Mouse (Mus musculus): ENCODE data around the gene Psmd12. TPM values are rescaled to one million over a fixed set of nuclear protein-coding genes. Genes with fewer than 3 reads are reported as not detected.

Gene Psmd12
- polyA plus RNA-seq (2014; fragmentation: Nextera tagmentation; extraction: Ambion mirVana): 213 and 218 TPM in 2 replicates

- Histone ChIP-seq H3K36me3 (ENCODE audit: control insufficient read depth, insufficient read depth, low read length) (no peaks in the 10 kb centered on the region), H3K27ac (ENCODE audit: low read depth, low read length) (0 out of 2 replicates have a peak within 1 kb of the TSS, but pooled peaks have one; percentile 32), H3K4me3 (ENCODE audit: low read depth, low read length) (peak within 1 kb of the TSS; percentile 82), H3K4me2 (ENCODE audit: low read depth, low read length, severe bottlenecking) (peak within 1 kb of the TSS; percentile 93), H3K27me3 (ENCODE audit: control insufficient read depth, insufficient read depth, low read length) (no peaks in the 10 kb centered on the region), H3K9me3 (ENCODE audit: control insufficient read depth, low read length) (no peaks in the 10 kb centered on the region), H3K4me1 (replicated peaks; ENCODE audit: control insufficient read depth, insufficient read depth, low read length) (0 out of 2 replicates have a peak, but pooled peaks cover 4% of the 10 kb centered on the region), H3K9ac (ENCODE audit: low read length) (peak within 1 kb of the TSS; percentile 88)
- DNase-seq (ENCODE audit: low spot score): peak; percentile 99
- 0% methylated on average over 51 of the region's 51 CpGs for WGBS
- peak; percentile 98 for ATAC-seq (replicated peaks; ENCODE audit: low FRiP score)
Measured at GRCm38 (mm10) chr11:107479053-107479861, at the start of gene Psmd12. Gene Psmd12, plus strand, starts transcription at chr11:107479484.

DNA sequence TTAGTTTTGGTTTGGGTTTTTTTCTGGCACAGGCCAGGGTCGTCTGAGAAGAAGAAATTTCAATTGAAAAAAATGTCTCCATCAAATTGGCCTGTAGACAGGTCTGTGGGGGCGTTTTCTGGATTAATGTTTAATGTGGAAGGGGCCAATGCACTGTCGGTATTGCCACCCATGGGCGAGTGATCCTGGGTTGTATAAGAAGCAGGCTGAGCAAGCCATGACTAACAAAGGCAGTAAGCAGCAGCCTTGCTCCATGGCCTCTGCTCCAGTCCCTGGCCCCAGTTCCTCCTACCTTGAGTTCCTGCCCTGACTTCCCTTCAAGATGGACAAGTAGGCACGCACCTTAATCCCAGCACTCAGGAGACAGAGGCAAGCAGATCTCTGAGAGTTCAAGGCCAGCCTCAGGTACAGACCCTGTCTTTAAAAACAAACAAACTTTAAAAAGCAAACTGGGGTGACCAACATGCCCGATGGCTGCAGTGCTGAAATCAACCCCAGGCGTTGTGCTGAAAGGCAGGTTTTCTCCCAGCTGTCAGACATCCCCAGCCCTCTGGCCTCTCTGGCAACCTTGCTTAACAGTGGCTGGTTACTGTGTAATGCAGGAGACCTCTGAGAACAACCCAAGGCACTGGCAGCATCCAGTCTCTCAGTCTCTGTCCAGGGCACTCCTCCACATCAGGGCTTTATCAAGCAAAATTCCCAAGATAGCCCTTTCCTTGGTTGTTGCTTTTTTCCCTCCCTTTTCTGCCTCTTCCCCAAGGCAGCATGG lies 47.9 kb upstream of the Psmd12 start:
- H3K4me1 ChIP-seq (replicated peaks; ENCODE audit: control insufficient read depth, insufficient read depth, low read length): peaks cover 2% of the 10 kb centered on the region; the same call in 1 of the 2 replicates
- no peaks in the 10 kb centered on the region for H3K27me3 ChIP-seq (ENCODE audit: control insufficient read depth, insufficient read depth, low read length)
- no peak overlapping the region for H3K4me2 ChIP-seq (ENCODE audit: low read depth, low read length, severe bottlenecking)
- WGBS: 89% methylated on average over 7 of the region's 7 CpGs
- no peak overlapping the region for H3K9ac ChIP-seq (ENCODE audit: low read length)
- no peaks in the 10 kb centered on the region for H3K36me3 ChIP-seq (ENCODE audit: control insufficient read depth, insufficient read depth, low read length)
- H3K4me3 ChIP-seq (ENCODE audit: low read depth, low read length): no peak overlapping the region
- H3K27ac ChIP-seq (ENCODE audit: low read depth, low read length): no peak overlapping the region
- ATAC-seq (replicated peaks; ENCODE audit: low FRiP score) (no peak), DNase-seq (ENCODE audit: low spot score) (no peak)
- H3K9me3 ChIP-seq (ENCODE audit: control insufficient read depth, low read length): no peaks in the 10 kb centered on the region

GRCm38 (mm10) chr11:107435776-107436449 lies 43.4 kb upstream of the Psmd12 start:
- Histone ChIP-seq H3K4me2 (ENCODE audit: low read depth, low read length, severe bottlenecking) (no peak overlapping the region), H3K36me3 (ENCODE audit: control insufficient read depth, insufficient read depth, low read length) (no peaks in the 10 kb centered on the region; the same call in 1 of the 2 replicates), H3K9me3 (ENCODE audit: control insufficient read depth, low read length) (no peaks in the 10 kb centered on the region), H3K9ac (ENCODE audit: low read length) (no peak overlapping the region), H3K27ac (ENCODE audit: low read depth, low read length) (no peak overlapping the region), H3K4me3 (ENCODE audit: low read depth, low read length) (no peak overlapping the region), H3K27me3 (ENCODE audit: control insufficient read depth, insufficient read depth, low read length) (no peaks in the 10 kb centered on the region), H3K4me1 (replicated peaks; ENCODE audit: control insufficient read depth, insufficient read depth, low read length) (peaks cover 2% of the 10 kb centered on the region; the same call in 1 of the 2 replicates)
- DNase-seq (ENCODE audit: low spot score) (no peak), ATAC-seq (replicated peaks; ENCODE audit: low FRiP score) (no peak)
- 95% methylated on average over 6 of the region's 6 CpGs for WGBS

DNA sequence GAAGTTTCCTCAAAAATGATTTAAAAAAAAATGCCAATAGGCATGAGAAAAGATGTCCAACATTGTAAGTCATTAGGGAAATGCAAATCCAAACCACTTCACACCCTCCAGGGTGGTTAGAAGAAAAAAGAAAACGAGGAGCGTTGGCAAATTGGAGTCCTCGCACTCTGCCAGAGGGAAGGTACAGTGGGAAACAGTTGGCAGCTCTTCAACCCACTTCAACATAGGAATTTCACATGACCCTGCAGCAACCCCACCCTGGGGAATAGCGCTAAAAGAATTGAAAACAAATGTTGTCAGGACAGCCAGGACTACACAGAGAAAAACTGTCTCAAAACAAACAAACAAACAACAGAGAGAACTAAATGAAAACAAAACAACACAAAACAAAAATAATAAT lies 41.6 kb upstream of the Psmd12 start:
- no peaks in the 10 kb centered on the region; the same call in 1 of the 2 replicates for H3K4me1 ChIP-seq (replicated peaks; ENCODE audit: control insufficient read depth, insufficient read depth, low read length)
- H3K4me2 ChIP-seq (ENCODE audit: low read depth, low read length, severe bottlenecking): no peak overlapping the region
- no peak overlapping the region for H3K4me3 ChIP-seq (ENCODE audit: low read depth, low read length)
- 87% methylated on average over 4 of the region's 4 CpGs for WGBS
- H3K27me3 ChIP-seq (ENCODE audit: control insufficient read depth, insufficient read depth, low read length): no peaks in the 10 kb centered on the region
- no peak for ATAC-seq (replicated peaks; ENCODE audit: low FRiP score)
- no peak overlapping the region for H3K27ac ChIP-seq (ENCODE audit: low read depth, low read length)
- no peak for DNase-seq (ENCODE audit: low spot score)
- H3K9me3 ChIP-seq (ENCODE audit: control insufficient read depth, low read length): no peaks in the 10 kb centered on the region
- H3K9ac ChIP-seq (ENCODE audit: low read length): no peak overlapping the region
- H3K36me3 ChIP-seq (ENCODE audit: control insufficient read depth, insufficient read depth, low read length): no peaks in the 10 kb centered on the region; the same call in 1 of the 2 replicates

DNA sequence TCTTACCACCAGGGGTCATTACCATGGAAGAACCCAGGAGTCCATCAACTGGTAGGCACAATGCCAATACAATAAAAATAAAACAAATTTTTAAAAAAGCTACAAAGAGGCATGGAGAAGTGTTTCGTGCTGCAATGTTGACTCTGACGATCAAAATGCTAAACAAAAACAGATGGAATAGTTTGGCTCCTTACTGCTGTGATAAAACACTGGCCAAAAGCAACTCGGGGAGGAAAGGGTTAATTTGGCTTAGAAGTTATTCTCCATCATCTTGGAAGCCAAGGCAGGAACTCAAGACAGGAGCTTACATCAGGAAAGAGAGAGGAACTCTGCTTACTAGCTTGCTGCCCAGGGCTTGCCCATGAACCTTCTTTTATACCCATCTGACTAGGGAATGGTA lies 41.1 kb upstream of the Psmd12 start:
- Histone ChIP-seq H3K4me3 (ENCODE audit: low read depth, low read length) (no peak overlapping the region), H3K36me3 (ENCODE audit: control insufficient read depth, insufficient read depth, low read length) (no peaks in the 10 kb centered on the region; the same call in 1 of the 2 replicates), H3K4me1 (replicated peaks; ENCODE audit: control insufficient read depth, insufficient read depth, low read length) (no peaks in the 10 kb centered on the region; the same call in 1 of the 2 replicates), H3K4me2 (ENCODE audit: low read depth, low read length, severe bottlenecking) (no peak overlapping the region), H3K9me3 (ENCODE audit: control insufficient read depth, low read length) (no peaks in the 10 kb centered on the region), H3K27me3 (ENCODE audit: control insufficient read depth, insufficient read depth, low read length) (no peaks in the 10 kb centered on the region), H3K9ac (ENCODE audit: low read length) (no peak overlapping the region), H3K27ac (ENCODE audit: low read depth, low read length) (no peak overlapping the region)
- no peak for ATAC-seq (replicated peaks; ENCODE audit: low FRiP score)
- WGBS: 89% methylated on average over 3 of the region's 3 CpGs
- no peak for DNase-seq (ENCODE audit: low spot score)

DNA sequence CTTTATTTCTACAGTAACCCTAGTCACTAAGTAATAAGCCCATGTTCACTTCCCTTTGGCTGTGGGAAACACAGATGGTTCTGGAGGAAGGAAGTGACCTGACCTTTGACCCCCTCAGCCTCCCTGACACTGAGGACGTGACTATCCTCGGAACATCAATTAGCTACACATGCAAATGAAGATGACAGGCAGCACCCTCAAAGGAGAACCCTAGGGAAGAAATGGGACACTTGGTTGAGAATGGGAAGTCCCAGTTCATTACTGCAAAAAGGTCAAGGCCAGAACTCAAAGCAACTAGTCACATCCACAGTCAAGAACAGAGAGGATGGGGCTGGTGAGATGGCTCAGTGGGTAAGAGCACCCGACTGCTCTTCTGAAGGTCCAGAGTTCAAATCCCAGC lies 38.2 kb upstream of the Psmd12 start:
- H3K27ac ChIP-seq (ENCODE audit: low read depth, low read length): no peak overlapping the region
- 74% methylated on average over 3 of the region's 3 CpGs for WGBS
- no peak overlapping the region for H3K4me2 ChIP-seq (ENCODE audit: low read depth, low read length, severe bottlenecking)
- no peaks in the 10 kb centered on the region for H3K27me3 ChIP-seq (ENCODE audit: control insufficient read depth, insufficient read depth, low read length)
- ATAC-seq (replicated peaks; ENCODE audit: low FRiP score) (no peak), DNase-seq (ENCODE audit: low spot score) (no peak)
- H3K36me3 ChIP-seq (ENCODE audit: control insufficient read depth, insufficient read depth, low read length): no peaks in the 10 kb centered on the region; the same call in 1 of the 2 replicates
- no peaks in the 10 kb centered on the region for H3K9me3 ChIP-seq (ENCODE audit: control insufficient read depth, low read length)
- no peak overlapping the region for H3K9ac ChIP-seq (ENCODE audit: low read length)
- H3K4me1 ChIP-seq (replicated peaks; ENCODE audit: control insufficient read depth, insufficient read depth, low read length): no peaks in the 10 kb centered on the region
- no peak overlapping the region for H3K4me3 ChIP-seq (ENCODE audit: low read depth, low read length)

DNA sequence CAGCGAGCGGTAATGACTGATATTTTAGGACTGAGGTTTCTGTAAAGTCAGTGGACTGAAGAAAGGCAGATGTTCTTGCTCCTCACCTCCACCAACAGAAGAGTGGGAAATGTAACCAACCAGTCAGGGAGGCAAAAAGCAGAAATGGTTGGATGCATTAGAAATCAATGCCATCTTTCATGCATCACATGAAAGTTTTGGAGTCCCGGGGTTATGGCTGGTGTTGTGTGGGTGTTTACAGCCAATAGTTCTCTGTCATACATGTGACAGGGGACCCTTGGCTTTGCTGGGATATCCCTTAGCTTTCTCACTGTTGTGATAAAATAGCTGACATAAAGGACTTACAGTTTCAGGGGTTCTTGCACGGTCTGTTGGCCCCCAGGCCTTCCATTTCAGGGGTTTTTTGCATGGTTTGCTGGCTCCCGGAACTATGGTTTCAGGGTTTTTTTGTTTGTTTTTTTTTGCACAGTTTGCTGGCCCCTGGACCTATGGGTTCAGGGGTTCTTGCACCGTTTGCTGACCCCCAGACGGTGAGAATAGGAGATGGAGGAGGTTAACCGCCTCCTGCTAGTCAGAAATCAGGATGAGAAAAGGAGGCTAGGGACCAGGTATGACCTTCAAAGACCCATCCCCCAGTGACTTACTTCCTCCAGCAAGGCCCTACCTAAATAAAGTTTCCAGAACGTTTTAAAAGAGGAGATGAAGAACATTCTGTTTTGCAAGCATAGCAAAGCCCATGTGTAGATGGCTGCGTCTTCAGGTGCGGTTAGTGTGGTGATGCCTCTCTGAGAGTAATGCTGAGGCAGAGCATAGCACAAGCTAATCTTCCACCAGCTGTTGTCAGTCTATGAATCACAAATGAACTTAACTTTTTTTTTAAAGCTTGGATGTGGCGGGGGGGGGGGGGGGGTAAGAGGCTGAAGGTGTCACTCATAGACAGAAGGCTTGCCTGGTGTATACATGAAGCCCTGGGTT lies 35.9 kb upstream of the Psmd12 start:
- no peak overlapping the region for H3K9ac ChIP-seq (ENCODE audit: low read length)
- no peak overlapping the region for H3K4me3 ChIP-seq (ENCODE audit: low read depth, low read length)
- H3K9me3 ChIP-seq (ENCODE audit: control insufficient read depth, low read length): no peaks in the 10 kb centered on the region
- no peaks in the 10 kb centered on the region for H3K27me3 ChIP-seq (ENCODE audit: control insufficient read depth, insufficient read depth, low read length)
- ATAC-seq (replicated peaks; ENCODE audit: low FRiP score): no peak
- WGBS: 88% methylated on average over 12 of the region's 12 CpGs
- no peak for DNase-seq (ENCODE audit: low spot score)
- H3K4me1 ChIP-seq (replicated peaks; ENCODE audit: control insufficient read depth, insufficient read depth, low read length): no peaks in the 10 kb centered on the region
- H3K4me2 ChIP-seq (ENCODE audit: low read depth, low read length, severe bottlenecking): no peak overlapping the region
- H3K27ac ChIP-seq (ENCODE audit: low read depth, low read length): no peak overlapping the region
- no peaks in the 10 kb centered on the region; the same call in 1 of the 2 replicates for H3K36me3 ChIP-seq (ENCODE audit: control insufficient read depth, insufficient read depth, low read length)
